Mouse (Mus musculus) embryonic facial prominence, embryonic 11.5 days (tissue): Measurements from ENCODE around the gene Kdm5a. TPM values are rescaled to one million over a fixed set of nuclear protein-coding genes. Genes with fewer than 3 reads are reported as not detected.

Experiments
- polyA plus RNA-seq: library from polyadenylated mRNA; unstranded; fragments of >200 nt; fragmentation: Nextera tagmentation; extraction: Ambion mirVana; gene quantifications from 2 replicates; pipeline ENCODE4 v1.2.1, GENCODE M21; 2014

Kdm5a gene
- polyA plus RNA-seq, 1 experiment from 2014 or later = 54.5 TPM

Other genes with a start within 250 kb of the Kdm5a start
- 0.20 TPM in 1 of 2 replicates, not detected in the other for gene D330020A13Rik, start 69.8 kb upstream of the Kdm5a start, polyA plus RNA-seq
- gene B4galnt3, start 69.6 kb upstream of the Kdm5a start, polyA plus RNA-seq = 0.18 TPM in 2 replicates
- 26.3 and 29.5 TPM in 2 replicates for gene Ccdc77, start 250 bp downstream of the Kdm5a start, polyA plus RNA-seq
- 1.9 and 2.0 TPM in 2 replicates for gene Il17ra, start 99.1 kb downstream of the Kdm5a start, polyA plus RNA-seq
- 0.38 and 0.41 TPM in 2 replicates for gene Tmem121b, start 129.7 kb downstream of the Kdm5a start, polyA plus RNA-seq
- 13.3 and 14.2 TPM in 2 replicates for gene Hdhd5, start 167.2 kb downstream of the Kdm5a start, polyA plus RNA-seq